Mouse (Mus musculus) cortical plate, adult 2 months (tissue): ENCODE data around the gene Spats2l.

Experiments used
- CTCF ChIP-seq: fragments of 200-500 bp; IDR thresholded peaks from 2 replicates; pipeline ENCODE4 v1.5.1; 2011; ENCODE audit warnings: mild to moderate bottlenecking, control low read depth, low read length; ENCODE audit not compliant: insufficient read depth; ENCODE audit errors: extremely low read depth
- POLR2A ChIP-seq: fragments of 200-500 bp; IDR thresholded peaks from 2 replicates; pipeline ENCODE4 v1.6.1; 2011; ENCODE audit warnings: mild to moderate bottlenecking, low read length, control low read depth; ENCODE audit not compliant: insufficient read depth; ENCODE audit errors: extremely low read depth

DNA sequence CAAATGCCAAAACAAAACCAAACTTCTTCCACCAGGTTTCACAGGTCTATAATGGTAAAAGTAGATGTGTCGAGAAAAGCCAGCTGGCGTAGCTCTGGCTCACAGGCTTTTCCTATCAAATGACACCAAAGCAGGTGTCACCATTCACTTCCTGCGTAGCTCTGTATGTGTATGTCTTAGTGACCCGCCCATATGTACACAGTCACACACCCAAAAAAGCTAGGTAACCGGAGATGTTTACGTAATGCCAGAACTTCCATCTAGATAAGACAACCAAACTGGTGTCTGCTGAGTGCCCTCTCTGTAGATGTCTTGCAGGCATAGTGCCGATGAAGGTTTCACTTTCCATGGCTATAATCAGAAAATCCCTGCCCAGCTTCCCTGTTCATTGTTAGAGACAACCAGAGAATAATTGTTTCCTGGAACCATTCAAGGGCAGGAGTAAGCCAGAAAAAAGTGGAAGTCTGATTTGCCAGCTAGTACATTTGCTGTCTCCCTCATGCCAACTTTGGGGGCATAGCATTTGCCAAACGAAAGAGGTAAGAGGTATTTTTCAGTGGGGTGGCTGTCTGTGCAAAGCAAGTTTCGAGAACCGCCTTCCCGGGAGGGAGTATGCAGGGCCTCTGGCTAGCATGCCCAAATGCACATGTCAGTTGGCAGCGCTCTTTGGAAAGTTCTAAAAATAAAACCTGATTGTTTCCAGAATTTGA, 78.8 kb downstream of the Spats2l start:
- TF ChIP-seq CTCF (no peak), POLR2A (no peak)
